Mouse (Mus musculus) neural tube, embryonic 13.5 days (tissue): Measurements from ENCODE around the gene Plscr1. TPM values are rescaled to one million over a fixed set of nuclear protein-coding genes. Genes with fewer than 3 reads are reported as not detected.

Source experiments
- ATAC-seq: fragments of 200-750 bp; cut with Nextera tagmentation; 2 replicates; pipeline ENCODE4 v1.8.0; 2017; ENCODE audit warnings: low read depth, mild to moderate bottlenecking, moderate TSS enrichment, moderate library complexity
- H3K27ac ChIP-seq: fragments of 300-500 bp; sonication (generic); replicated peaks from 2 replicates; pipeline ENCODE4 v1.5.1; 2015; ENCODE audit warnings: moderate library complexity, mild to moderate bottlenecking, inconsistent platforms
- H3K27me3 ChIP-seq: fragments of 300-500 bp; sonication (generic); 2 replicates; pipeline ENCODE4 v1.6.1; 2015; ENCODE audit warnings: mild to moderate bottlenecking, inconsistent platforms
- H3K36me3 ChIP-seq: fragments of 300-500 bp; sonication (generic); 2 replicates; pipeline ENCODE4 v1.6.1; 2015; ENCODE audit warnings: mild to moderate bottlenecking, inconsistent platforms
- H3K4me1 ChIP-seq: fragments of 300-500 bp; sonication (generic); replicated peaks from 2 replicates; pipeline ENCODE4 v1.6.1; 2015; ENCODE audit warnings: inconsistent platforms
- H3K4me2 ChIP-seq: fragments of 300-500 bp; sonication (generic); 2 replicates; pipeline ENCODE4 v1.6.1; 2015; ENCODE audit warnings: inconsistent platforms, mild to moderate bottlenecking, moderate library complexity
- H3K4me3 ChIP-seq: fragments of 300-500 bp; sonication (generic); 2 replicates; pipeline ENCODE4 v1.5.1; 2015; ENCODE audit warnings: mild to moderate bottlenecking, inconsistent platforms
- H3K9ac ChIP-seq: fragments of 300-500 bp; sonication (generic); 2 replicates; pipeline ENCODE4 v1.6.1; 2015; ENCODE audit warnings: moderate library complexity, mild to moderate bottlenecking, inconsistent platforms
- H3K9me3 ChIP-seq: fragments of 300-500 bp; sonication (generic); 2 replicates; pipeline ENCODE4 v1.6.1; 2016; ENCODE audit warnings: inconsistent platforms
- WGBS: fragments of 180-500 bp; shearing (Covaris S2); methylation state at CpG from one replicate; pipeline ENCODE4 v1.1.7; 2015; 5-methylcytosine and 5-hydroxymethylcytosine counted together
- polyA plus RNA-seq: library from polyadenylated mRNA; unstranded; fragments of >200 nt; fragmentation: Nextera tagmentation; extraction: Ambion mirVana; gene quantifications from 2 replicates; pipeline ENCODE4 v1.2.1, GENCODE M21; 2015

Plscr1 gene
- 10.6 and 10.9 TPM in 2 replicates for polyA plus RNA-seq

DNA sequence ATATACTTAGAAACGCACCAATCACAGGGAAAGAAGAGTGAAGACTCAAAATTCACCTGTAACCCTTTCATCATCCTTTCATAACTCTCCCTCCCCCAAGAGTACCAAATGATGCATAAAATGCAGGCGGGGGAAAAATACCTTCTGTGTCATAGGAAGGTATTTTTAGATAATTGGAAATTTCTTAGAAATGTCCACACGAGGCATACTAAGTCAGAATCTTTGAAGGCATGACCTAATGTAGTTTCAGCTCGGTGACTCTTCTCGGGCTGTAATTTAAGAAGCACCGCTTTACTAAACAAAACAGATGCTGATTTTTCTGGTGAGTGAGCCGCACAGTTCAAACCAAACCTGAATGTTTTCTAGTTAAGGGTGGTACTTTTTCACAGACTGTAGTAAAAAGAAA, at the start of gene Plscr1:
Gene Plscr1 (plus strand): TSS at position 304 of the 406 bp plus-strand sequence.
- Histone ChIP-seq H3K4me3 (peak within 1 kb of the TSS; percentile 67), H3K9me3 (no peaks in the 10 kb centered on the region), H3K4me2 (peak within 1 kb of the TSS; percentile 71), H3K27ac (peak within 1 kb of the TSS; percentile 20), H3K9ac (peak within 1 kb of the TSS; percentile 76), H3K4me1 (peaks cover 12% of the 10 kb centered on the region), H3K36me3 (no peaks in the 10 kb centered on the region), H3K27me3 (0 out of 2 replicates have a peak, but pooled peaks cover 5% of the 10 kb centered on the region)
- no peak for ATAC-seq
- 38% methylated on average over 7 of the region's 7 CpGs for whole genome bisulfite sequencing

DNA sequence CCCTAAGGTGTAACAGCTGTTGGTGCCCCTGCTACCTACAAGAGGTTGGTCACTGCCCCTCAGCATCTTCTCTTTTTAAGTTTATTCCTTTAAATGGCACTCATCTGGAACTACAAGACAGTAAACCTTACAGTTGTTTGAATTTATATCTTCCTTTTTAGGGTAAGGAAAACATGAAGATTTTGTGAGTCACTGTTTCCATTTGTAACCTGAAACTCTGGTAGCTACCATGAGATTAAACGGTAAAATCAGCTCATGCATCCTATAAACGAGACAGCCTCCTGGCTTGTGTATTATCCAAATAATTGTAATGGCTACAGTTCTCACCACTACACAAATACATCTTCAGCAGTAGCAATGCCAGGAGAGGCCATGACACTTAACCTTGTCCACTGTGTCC, 45.2 kb upstream of the Plscr1 start:
- Histone ChIP-seq H3K9ac (no peak overlapping the region), H3K9me3 (no peaks in the 10 kb centered on the region), H3K27ac (no peak overlapping the region), H3K36me3 (no peaks in the 10 kb centered on the region), H3K27me3 (no peaks in the 10 kb centered on the region), H3K4me2 (no peak overlapping the region), H3K4me3 (no peak overlapping the region), H3K4me1 (no peaks in the 10 kb centered on the region)
- WGBS = 83% methylated on average over 2 of the region's 2 CpGs
- no peak for ATAC-seq

DNA sequence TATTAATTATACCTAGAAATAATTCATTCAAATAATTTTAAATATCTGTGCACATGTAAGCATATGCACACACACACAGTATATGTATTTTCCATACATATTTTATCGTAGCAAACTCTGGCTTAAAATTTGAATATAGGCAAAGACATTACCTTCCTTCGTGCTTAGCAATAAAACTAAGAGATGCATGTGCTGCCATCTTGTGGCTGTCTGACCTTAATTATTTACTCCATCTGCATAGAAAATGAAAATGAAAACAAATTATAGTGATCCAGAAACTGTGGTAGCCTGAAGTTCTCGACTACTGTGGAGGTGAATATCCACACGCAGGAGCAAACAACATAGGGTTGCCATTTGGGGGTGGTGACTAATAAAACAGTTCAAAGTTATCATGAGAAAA, 42.2 kb upstream of the Plscr1 start:
- 50% methylated on average over 4 of the region's 4 CpGs for WGBS
- Histone ChIP-seq H3K4me2 (no peak overlapping the region), H3K4me1 (no peaks in the 10 kb centered on the region), H3K36me3 (no peaks in the 10 kb centered on the region), H3K27me3 (no peaks in the 10 kb centered on the region), H3K27ac (no peak overlapping the region), H3K9me3 (no peaks in the 10 kb centered on the region), H3K4me3 (no peak overlapping the region), H3K9ac (no peak overlapping the region)
- no peak for ATAC-seq

DNA sequence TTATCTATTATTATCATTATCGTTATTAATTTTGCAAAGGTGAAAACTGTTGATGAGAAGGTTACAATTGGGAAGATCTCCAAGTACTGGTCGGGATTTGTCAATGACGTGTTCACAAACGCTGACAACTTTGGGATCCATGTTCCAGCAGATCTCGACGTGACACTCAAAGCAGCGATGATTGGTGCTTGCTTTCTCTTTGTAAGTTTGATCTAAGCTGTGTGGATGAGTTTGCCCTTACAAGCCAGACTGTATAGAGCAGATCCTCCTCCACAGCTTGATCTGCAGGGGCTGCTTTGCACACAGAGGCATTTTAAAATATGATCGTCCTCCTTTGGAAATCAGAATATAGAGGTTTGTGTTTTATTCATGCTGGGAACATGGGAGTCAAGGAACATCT, 41.8 kb upstream of the Plscr1 start:
- H3K27ac ChIP-seq = no peak overlapping the region
- no peak for ATAC-seq
- H3K36me3 ChIP-seq = no peaks in the 10 kb centered on the region
- no peaks in the 10 kb centered on the region for H3K27me3 ChIP-seq
- no peaks in the 10 kb centered on the region for H3K4me1 ChIP-seq
- H3K9ac ChIP-seq = no peak overlapping the region
- WGBS = 85% methylated on average over 8 of the region's 8 CpGs
- no peaks in the 10 kb centered on the region for H3K9me3 ChIP-seq
- H3K4me3 ChIP-seq = no peak overlapping the region
- no peak overlapping the region for H3K4me2 ChIP-seq

DNA sequence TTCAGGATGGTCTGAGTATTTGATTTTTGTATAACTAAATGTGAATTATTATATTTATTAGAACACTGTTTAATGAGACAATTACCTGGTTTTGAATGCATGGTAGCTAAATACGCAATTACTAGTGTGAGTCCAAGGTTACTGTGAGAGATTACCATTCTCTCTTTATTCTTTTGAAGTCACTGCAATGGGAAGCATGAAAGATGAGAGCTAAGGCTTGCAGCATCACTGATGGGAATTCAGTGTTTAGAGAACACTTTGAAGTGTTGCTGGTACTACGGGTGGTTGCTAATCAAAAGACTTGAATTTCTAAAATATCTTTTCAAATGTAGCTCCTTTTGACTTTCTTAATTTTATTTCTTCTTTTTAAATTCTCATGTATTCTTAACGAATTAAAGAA, 39.7 kb upstream of the Plscr1 start:
- Histone ChIP-seq H3K9ac (no peak overlapping the region), H3K4me3 (no peak overlapping the region), H3K36me3 (no peaks in the 10 kb centered on the region), H3K27me3 (no peaks in the 10 kb centered on the region), H3K27ac (no peak overlapping the region), H3K4me1 (no peaks in the 10 kb centered on the region), H3K4me2 (no peak overlapping the region), H3K9me3 (no peaks in the 10 kb centered on the region)
- WGBS = 73% methylated on average over 3 of the region's 3 CpGs
- no peak for ATAC-seq

DNA sequence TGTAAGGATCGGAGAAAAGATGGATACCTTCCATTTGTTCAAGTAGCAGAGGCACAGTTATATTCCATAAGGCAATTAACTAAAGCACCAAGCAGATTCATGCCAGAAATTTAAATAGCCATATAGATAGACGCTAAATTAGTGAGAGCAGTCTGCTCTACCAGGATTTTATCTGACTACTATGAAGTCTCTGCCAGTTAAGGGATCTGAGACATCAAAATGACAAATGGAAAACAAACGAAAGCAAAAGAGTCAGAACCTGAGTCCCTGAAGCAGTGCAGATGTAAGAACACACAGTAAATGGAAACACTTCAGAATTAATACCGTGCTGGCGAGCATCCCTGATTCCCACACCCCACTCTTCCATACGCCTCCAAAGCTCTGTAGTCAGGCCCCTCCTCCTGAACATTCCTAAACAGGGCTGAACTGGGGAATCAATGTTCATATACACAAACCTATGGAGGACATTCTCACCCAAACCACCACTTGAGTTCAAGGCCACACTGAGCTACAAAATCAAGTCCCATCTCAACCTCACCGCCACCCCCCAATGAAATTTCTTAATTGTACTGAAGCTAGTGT, 39.1 kb upstream of the Plscr1 start:
- H3K4me2 ChIP-seq = no peak overlapping the region
- no peak overlapping the region for H3K4me3 ChIP-seq
- H3K27ac ChIP-seq = no peak overlapping the region
- WGBS = 84% methylated on average over 7 of the region's 7 CpGs
- ATAC-seq = no peak
- H3K9ac ChIP-seq = no peak overlapping the region
- H3K36me3 ChIP-seq = no peaks in the 10 kb centered on the region
- H3K27me3 ChIP-seq = no peaks in the 10 kb centered on the region
- no peaks in the 10 kb centered on the region for H3K4me1 ChIP-seq
- no peaks in the 10 kb centered on the region for H3K9me3 ChIP-seq

DNA sequence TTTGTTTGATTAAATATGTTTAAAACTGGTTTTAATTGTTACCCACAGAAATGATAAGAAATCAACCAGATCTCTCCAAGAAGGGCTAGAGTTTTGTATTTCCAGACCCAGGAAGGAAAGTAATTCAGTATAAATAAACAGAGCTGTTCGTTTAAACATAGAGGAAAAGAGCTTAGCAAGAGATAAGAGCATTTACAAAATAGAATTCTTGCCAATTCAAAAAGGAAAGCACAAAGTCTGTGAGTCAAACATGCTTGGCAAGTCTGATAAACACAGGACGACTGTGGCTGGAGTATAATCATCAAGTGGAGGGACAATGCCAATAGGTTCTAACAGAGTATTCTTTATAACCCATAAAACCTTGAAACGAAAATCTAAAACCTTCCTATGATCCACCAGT, 38.5 kb upstream of the Plscr1 start:
- H3K27ac ChIP-seq = no peak overlapping the region
- H3K4me3 ChIP-seq = no peak overlapping the region
- no peaks in the 10 kb centered on the region for H3K9me3 ChIP-seq
- H3K4me1 ChIP-seq = no peaks in the 10 kb centered on the region
- ATAC-seq = no peak
- H3K36me3 ChIP-seq = no peaks in the 10 kb centered on the region
- no peaks in the 10 kb centered on the region for H3K27me3 ChIP-seq
- no peak overlapping the region for H3K9ac ChIP-seq
- H3K4me2 ChIP-seq = no peak overlapping the region
- WGBS = 76% methylated on average over 3 of the region's 3 CpGs

DNA sequence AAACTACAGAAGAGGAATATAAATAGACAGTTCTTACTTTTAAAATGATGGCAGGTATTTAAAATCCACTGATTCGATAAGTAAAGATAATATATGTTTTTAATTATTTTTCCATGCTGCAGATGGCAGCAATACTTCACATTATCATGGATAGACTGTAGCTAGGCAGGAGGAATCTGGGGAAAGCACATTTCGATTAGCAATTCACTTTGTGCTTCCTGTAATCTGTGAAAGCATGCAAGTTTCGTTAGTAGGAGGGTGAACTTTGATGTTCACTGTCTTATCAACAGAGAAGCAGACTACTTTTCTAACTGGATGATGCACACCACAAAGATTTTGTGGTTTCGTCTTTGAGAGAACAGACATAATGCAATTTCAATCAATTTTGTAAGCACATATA, 32.1 kb upstream of the Plscr1 start:
- Histone ChIP-seq H3K27me3 (no peaks in the 10 kb centered on the region), H3K4me3 (no peak overlapping the region), H3K9ac (no peak overlapping the region), H3K36me3 (no peaks in the 10 kb centered on the region), H3K4me1 (no peaks in the 10 kb centered on the region), H3K9me3 (no peaks in the 10 kb centered on the region), H3K27ac (no peak overlapping the region), H3K4me2 (no peak overlapping the region)
- WGBS = 74% methylated on average over 4 of the region's 4 CpGs
- no peak for ATAC-seq

DNA sequence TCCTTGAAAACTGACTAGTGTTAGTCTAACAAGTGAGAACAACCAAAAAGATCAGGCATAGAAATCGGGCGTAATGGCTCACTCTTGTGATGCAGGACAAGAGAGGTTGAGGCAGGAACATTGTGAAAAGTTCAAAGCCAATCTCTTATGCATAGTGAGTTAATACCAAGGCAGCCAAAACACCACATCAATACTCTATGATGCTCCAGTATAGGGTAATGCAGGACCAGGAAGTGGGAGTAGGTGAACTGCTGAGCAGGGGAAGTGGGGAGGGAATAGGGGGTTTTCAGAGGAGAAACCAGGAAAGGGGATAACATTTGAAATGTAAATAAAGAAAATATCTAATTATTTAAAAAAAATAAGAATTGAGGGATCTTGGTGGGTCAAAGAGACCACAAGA, 31.7 kb upstream of the Plscr1 start:
- no peaks in the 10 kb centered on the region for H3K9me3 ChIP-seq
- 91% methylated on average over 2 of the region's 2 CpGs for WGBS
- no peak for ATAC-seq
- no peak overlapping the region for H3K27ac ChIP-seq
- H3K36me3 ChIP-seq = no peaks in the 10 kb centered on the region
- no peaks in the 10 kb centered on the region for H3K4me1 ChIP-seq
- no peak overlapping the region for H3K9ac ChIP-seq
- H3K4me3 ChIP-seq = no peak overlapping the region
- no peaks in the 10 kb centered on the region for H3K27me3 ChIP-seq
- H3K4me2 ChIP-seq = no peak overlapping the region

DNA sequence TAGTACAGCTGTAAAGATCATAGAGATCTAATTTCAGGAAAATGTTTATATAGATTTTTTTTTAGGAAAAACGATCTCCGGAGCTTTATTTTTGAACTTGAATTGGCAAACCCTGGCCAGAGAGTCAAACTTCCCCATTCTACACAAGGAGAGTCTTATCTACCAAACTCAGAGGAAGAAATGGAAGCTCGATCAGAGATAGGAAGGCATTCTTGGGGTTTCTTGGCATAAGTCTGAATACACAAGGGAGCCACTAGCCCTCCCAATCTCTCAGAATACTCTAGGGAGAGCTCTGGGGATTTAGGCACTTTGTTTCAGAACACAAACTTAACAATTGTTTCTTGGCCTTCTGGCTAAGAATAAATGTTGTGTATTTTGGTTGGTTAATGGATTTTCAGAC, 29.4 kb upstream of the Plscr1 start:
- Histone ChIP-seq H3K4me1 (no peaks in the 10 kb centered on the region), H3K36me3 (no peaks in the 10 kb centered on the region), H3K9me3 (no peaks in the 10 kb centered on the region), H3K9ac (no peak overlapping the region), H3K27ac (no peak overlapping the region), H3K4me2 (no peak overlapping the region), H3K4me3 (no peak overlapping the region), H3K27me3 (no peaks in the 10 kb centered on the region)
- 82% methylated on average over 3 of the region's 3 CpGs for WGBS
- no peak for ATAC-seq

DNA sequence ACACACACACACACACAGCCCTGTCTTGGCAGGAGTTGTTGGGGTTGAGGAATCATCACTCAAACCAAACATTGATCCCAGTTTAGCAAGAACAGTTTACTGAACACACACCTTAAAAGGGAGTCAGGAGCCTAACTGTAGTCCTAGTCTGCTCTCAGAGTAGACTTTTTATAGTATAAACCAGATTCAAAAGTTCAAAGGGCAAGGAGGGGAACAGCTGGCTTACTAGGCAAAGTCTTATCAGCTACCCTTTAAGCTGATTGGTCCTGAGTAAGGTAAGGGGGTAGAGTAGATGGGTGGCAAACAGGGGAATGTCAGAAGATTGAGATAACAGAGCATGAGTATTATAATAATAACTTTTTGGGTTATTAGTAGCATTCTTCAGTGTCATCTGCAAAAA, 28.1 kb upstream of the Plscr1 start:
- Histone ChIP-seq H3K9ac (no peak overlapping the region), H3K27ac (no peak overlapping the region), H3K36me3 (no peaks in the 10 kb centered on the region), H3K4me3 (no peak overlapping the region), H3K9me3 (no peaks in the 10 kb centered on the region), H3K27me3 (no peaks in the 10 kb centered on the region), H3K4me2 (no peak overlapping the region), H3K4me1 (no peaks in the 10 kb centered on the region)
- ATAC-seq = no peak

DNA sequence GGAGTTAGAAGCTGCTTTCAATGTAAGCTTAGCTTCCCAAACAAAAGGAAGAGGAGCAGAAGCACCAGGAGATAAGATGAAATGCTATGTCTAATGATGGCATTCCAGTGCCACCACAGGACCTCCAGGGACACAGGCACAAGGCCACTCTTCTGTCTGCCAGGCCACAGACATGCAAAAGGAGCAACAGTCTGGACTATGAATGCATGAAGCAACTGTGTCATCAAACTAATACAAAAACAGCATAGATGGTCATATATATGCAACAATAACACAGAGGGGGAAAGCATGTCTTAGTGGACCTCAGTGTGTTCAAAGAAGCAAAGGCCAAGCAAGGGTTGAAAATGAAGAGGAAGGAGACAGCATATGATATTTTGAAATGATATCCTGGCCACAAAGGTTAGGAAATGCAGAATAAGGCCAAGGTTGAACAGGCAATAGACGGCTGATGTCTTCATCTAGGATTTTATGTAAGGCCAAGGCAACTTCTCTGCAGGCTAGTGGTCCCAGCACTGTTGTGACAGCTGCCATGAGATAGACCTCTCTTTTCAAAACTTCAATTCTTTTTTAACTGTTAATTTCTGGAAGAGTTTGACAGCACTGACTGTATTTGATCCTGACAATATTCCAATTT, 24.8 kb upstream of the Plscr1 start:
- Histone ChIP-seq H3K9me3 (no peaks in the 10 kb centered on the region), H3K27me3 (no peaks in the 10 kb centered on the region), H3K4me2 (no peak overlapping the region), H3K36me3 (no peaks in the 10 kb centered on the region), H3K9ac (no peak overlapping the region), H3K4me3 (no peak overlapping the region), H3K27ac (no peak overlapping the region), H3K4me1 (no peaks in the 10 kb centered on the region)
- no peak for ATAC-seq
- 94% methylated on average over 1 of the region's 1 CpGs for WGBS

DNA sequence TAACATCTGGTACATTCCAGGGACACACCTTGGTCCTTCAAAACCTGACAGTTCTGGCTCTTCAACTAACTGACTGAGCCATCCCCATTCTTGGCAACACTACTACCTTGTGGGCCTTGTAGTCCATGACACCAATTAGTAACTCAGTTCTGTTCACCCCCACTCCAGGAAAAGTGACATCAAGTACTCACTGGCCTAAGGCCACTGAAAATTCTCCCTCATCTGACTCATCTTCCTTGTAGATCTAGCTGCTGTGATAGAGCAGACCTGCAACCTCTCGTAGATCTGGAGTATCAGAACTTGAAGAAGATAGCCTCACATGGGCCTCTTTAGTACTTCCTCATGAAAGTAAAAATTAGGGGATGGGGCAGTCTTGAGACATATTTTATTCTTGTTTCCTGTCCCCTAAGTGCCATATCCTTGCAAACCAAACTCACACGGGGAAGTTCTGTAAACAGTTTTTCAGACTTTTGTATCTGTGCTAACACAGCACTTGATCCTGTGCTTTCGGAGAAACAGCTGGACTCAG, 23.4 kb upstream of the Plscr1 start:
- 79% methylated on average over 3 of the region's 3 CpGs for WGBS

More for the DNA sequence above, 23.4 kb upstream of the Plscr1 start:
- Histone ChIP-seq H3K36me3 (no peaks in the 10 kb centered on the region), H3K9me3 (no peaks in the 10 kb centered on the region), H3K27ac (no peak overlapping the region), H3K4me3 (no peak overlapping the region), H3K9ac (no peak overlapping the region), H3K4me1 (no peaks in the 10 kb centered on the region), H3K4me2 (no peak overlapping the region), H3K27me3 (no peaks in the 10 kb centered on the region)
- ATAC-seq = no peak
